Mouse (Mus musculus) forebrain, embryonic 16.5 days (tissue): ENCODE measurements at regions not wholly inside any gene's neighbourhood (a gene's known extent, or its start where the extent isn't known, plus 50 kb on each side); places are given as distances from the start of the nearest gene placed in this dataset.
A peak's percentile ranks its signal among the peaks of the same experiment; 100 is the strongest.
"Not testable (repeated sequence)": the region's sequence is repeated elsewhere in the genome, so short reads cannot be mapped to it uniquely, and the experiment has no call there.

Source experiments
- ATAC-seq: fragments of 200-750 bp; cut with Nextera tagmentation; 2 replicates; pipeline ENCODE4 v1.8.0; 2017; ENCODE audit warnings: mild to moderate bottlenecking, moderate library complexity
- H3K27ac ChIP-seq: fragments of 300-500 bp; sonication (generic); 2 replicates; pipeline ENCODE4 v1.5.1; 2014; ENCODE audit warnings: low read length, control low read depth
- H3K27me3 ChIP-seq: fragments of 300-500 bp; sonication (generic); replicated peaks from 2 replicates; pipeline ENCODE4 v1.6.1; 2014; ENCODE audit warnings: low read length; ENCODE audit not compliant: control insufficient read depth, insufficient read depth
- H3K36me3 ChIP-seq: fragments of 300-500 bp; sonication (generic); 2 replicates; pipeline ENCODE4 v1.6.1; 2014; ENCODE audit not compliant: control insufficient read depth, insufficient read depth
- H3K4me1 ChIP-seq: fragments of 300-500 bp; sonication (generic); replicated peaks from 2 replicates; pipeline ENCODE4 v1.6.1; 2014; ENCODE audit warnings: low read length; ENCODE audit not compliant: control insufficient read depth, insufficient read depth
- H3K4me2 ChIP-seq: fragments of 300-500 bp; sonication (generic); 2 replicates; pipeline ENCODE4 v1.6.1; 2014; ENCODE audit warnings: mild to moderate bottlenecking, low read length, control low read depth
- H3K4me3 ChIP-seq: fragments of 300-500 bp; sonication (generic); replicated peaks from 2 replicates; pipeline ENCODE4 v1.5.1; 2014; ENCODE audit warnings: mild to moderate bottlenecking, low read length, control low read depth
- H3K9ac ChIP-seq: fragments of 300-500 bp; sonication (generic); replicated peaks from 2 replicates; pipeline ENCODE4 v1.6.1; 2014; ENCODE audit warnings: low read depth, low read length, control low read depth
- H3K9me3 ChIP-seq: fragments of 300-500 bp; sonication (generic); 2 replicates; pipeline ENCODE4 v1.6.1; 2016; ENCODE audit warnings: low read length; ENCODE audit not compliant: control insufficient read depth
- WGBS: fragments of 180-500 bp; shearing (Covaris S2); extraction: QIAGEN DNeasy Blood & Tissue Kit; methylation state at CpG from one replicate; pipeline ENCODE4 v1.1.7; 2014; 5-methylcytosine and 5-hydroxymethylcytosine counted together

DNA sequence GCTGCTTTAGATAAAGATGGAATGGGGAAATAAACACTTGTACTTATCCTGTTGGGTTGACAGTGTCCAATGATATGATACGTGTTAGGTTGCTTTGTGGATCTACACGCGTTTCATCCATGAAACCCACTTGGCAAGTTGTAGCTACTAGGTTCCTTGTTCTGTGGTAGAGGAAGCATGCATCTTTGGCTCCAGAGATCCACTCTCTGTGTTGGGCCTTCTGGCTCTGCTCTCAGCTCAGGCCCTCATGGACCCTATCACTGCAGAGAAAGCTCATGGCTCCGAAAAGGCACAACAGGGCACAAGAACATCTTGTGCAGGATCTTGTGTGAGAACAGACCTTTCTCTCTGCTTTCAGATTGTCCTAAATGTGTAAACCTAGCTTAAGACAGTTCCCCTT is 122.3 kb downstream of the Enc1 start:
- ATAC-seq, result no peak
- H3K9me3 ChIP-seq, result no peaks in the 10 kb centered on the region
- WGBS, result 96% methylated on average over 4 of the region's 4 CpGs

DNA sequence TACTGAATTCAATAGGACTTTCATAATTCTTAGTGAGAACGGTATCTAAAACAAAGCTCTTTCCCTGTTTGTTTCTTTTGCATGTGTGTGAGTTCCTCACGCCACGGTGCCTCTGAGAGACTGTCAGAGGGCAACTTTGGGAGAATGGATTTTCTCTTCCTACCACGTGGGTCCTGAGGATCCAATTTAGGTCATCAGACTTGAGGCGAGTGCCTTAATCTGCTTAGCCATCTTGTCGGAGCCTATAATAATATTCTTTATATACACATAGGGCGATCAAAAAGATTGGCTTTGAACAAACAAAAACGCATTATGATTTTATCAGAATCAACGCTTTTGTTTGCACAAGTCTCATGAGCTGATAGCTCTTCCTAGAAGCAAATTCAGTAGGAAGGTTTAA is 119.6 kb downstream of the Enc1 start:
- H3K4me3 ChIP-seq, result no peak overlapping the region
- no peaks in the 10 kb centered on the region for H3K36me3 ChIP-seq
- WGBS, result 90% methylated on average over 9 of the region's 9 CpGs
- H3K4me1 ChIP-seq, result 0 out of 2 replicates have a peak, but pooled peaks cover 2% of the 10 kb centered on the region
- no peak for ATAC-seq
- H3K9me3 ChIP-seq, result no peaks in the 10 kb centered on the region
- no peak overlapping the region for H3K4me2 ChIP-seq
- H3K9ac ChIP-seq, result no peak overlapping the region
- no peaks in the 10 kb centered on the region for H3K27me3 ChIP-seq
- no peak overlapping the region for H3K27ac ChIP-seq

More for the DNA sequence above, 122.3 kb downstream of the Enc1 start:
- H3K4me2 ChIP-seq, result no peak overlapping the region
- H3K4me3 ChIP-seq, result no peak overlapping the region
- H3K9ac ChIP-seq, result no peak overlapping the region
- H3K27ac ChIP-seq, result no peak overlapping the region
- H3K27me3 ChIP-seq, result no peaks in the 10 kb centered on the region
- H3K4me1 ChIP-seq, result 0 out of 2 replicates have a peak, but pooled peaks cover 2% of the 10 kb centered on the region
- no peaks in the 10 kb centered on the region for H3K36me3 ChIP-seq

DNA sequence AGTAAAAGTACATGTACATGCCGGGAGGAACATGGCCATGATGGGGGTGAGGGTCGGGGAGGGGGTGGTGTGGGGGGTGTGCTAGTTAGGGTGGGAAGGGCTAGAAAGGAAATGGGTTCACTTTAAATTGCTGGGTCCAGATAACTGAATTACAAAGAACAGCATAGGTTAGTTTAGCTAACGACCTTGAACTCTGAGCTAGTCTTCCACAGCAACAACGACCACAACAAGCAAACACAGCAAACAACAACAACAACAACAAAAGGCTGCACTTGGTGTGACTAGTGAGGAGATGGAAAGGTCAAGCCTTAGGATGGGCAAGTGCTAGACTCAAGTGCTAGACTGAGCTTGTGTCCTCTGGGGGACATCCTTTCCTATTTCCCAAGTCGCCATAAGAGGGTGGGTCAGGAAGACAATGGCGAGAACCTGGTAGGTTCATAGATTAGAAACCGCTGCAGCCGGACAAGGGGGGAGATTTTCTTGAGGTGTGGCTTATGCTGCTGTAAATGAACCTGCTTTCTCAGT is 117.9 kb downstream of the Enc1 start:
- H3K9me3 ChIP-seq, result no peaks in the 10 kb centered on the region
- no peaks in the 10 kb centered on the region for H3K27me3 ChIP-seq
- no peak for ATAC-seq
- 0 out of 2 replicates have a peak, but pooled peaks cover 2% of the 10 kb centered on the region for H3K4me1 ChIP-seq
- H3K4me2 ChIP-seq, result no peak overlapping the region
- no peak overlapping the region for H3K9ac ChIP-seq
- no peak overlapping the region for H3K4me3 ChIP-seq
- H3K27ac ChIP-seq, result no peak overlapping the region
- no peaks in the 10 kb centered on the region for H3K36me3 ChIP-seq
- 91% methylated on average over 8 of the region's 8 CpGs for WGBS

DNA sequence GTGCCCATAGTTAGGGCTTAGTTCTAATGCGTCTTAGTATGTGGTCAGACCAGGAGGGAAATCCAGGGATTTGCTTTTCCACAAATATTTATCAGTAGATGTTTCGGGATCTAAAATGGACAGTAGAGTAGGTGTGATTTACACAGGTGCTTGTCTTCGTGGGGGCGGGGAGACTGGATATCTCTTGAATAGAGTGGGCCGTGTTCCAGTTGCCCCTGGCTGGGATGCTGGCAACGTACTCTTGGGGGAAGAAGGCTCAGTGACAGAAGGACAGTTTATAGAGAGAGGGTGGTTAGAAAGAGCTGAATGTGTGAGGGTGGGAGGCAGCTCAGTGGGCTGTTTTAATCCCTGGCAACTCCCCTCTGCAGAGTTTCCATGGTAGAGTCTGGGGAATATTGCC is 117.4 kb downstream of the Enc1 start:
- Histone ChIP-seq H3K9ac (no peak overlapping the region), H3K27ac (no peak overlapping the region), H3K36me3 (no peaks in the 10 kb centered on the region), H3K4me1 (0 out of 2 replicates have a peak, but pooled peaks cover 2% of the 10 kb centered on the region), H3K4me2 (no peak overlapping the region), H3K4me3 (no peak overlapping the region), H3K9me3 (no peaks in the 10 kb centered on the region), H3K27me3 (no peaks in the 10 kb centered on the region)
- no peak for ATAC-seq
- WGBS, result 72% methylated on average over 6 of the region's 6 CpGs

DNA sequence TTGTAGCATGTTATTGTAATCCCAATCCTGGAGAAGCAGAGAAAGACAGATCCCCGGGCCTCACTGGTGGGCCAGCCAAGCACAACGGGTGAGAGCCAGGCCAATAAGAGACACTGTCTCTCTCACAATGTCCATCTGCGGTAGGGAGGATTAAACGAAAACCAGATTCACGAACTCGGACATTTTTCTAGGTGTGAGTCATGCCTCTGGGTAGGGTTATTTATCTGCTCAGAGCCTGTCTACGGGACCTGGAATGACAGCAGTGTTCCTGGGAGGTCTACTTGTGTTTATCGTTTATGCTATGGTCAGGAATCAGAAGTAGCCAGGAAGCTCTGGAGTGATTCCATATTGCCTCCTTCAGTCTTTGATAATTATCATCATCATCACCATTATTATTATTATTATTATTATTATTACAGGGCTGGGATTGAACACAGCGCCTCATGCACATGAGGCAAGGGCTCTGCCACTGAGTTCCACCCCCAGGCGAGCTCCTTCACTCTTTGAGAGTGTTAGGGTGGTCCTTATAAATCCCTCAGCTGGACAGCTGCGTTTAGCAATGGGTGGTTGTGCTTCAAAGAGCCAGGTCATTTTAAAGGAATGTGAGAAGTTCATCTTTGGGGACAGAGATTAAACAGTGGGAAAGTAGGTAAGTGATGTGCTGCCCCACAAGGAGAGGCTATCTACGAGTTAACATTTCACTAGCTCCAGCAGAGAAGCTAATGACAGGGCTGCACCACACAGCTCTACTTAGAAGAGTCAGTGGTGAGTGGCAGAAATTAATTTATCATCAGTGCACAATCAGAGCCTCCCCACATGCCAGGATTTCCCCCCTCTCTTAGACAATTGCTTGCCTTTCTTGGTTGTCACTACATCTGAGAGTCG is 116.3 kb downstream of the Enc1 start:
- 77% methylated on average over 13 of the region's 13 CpGs for WGBS
- ATAC-seq, result no peak; the same call in 1 of the 2 replicates
- H3K4me3 ChIP-seq, result no peak overlapping the region
- no peaks in the 10 kb centered on the region for H3K9me3 ChIP-seq
- 0 out of 2 replicates have a peak, but pooled peaks cover 2% of the 10 kb centered on the region for H3K4me1 ChIP-seq
- no peaks in the 10 kb centered on the region for H3K36me3 ChIP-seq
- no peak overlapping the region for H3K4me2 ChIP-seq
- H3K27ac ChIP-seq, result no peak overlapping the region
- no peak overlapping the region for H3K9ac ChIP-seq
- H3K27me3 ChIP-seq, result no peaks in the 10 kb centered on the region

DNA sequence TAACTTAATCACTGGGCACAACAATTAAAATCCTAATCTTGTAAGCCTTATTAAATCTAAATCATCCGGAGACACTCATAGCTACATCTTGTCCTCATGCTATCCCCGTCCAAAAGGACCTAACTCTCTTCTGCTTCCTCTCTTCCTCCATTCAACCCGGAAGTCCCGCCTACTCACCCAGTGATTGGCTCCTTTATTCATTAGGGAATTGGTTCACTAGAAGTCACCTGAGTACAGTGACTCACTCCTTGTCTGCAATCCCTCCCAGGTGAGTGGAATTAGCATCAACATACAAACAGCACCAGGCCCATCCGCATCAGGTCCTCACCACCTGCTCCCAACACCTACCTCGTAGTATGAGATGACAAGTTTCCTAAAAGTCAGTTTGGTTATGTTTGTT is 114.5 kb downstream of the Enc1 start:
- not testable (repeated sequence) for H3K36me3 ChIP-seq, H3K4me2 ChIP-seq, ATAC-seq, H3K4me3 ChIP-seq, H3K9ac ChIP-seq, H3K4me1 ChIP-seq, H3K27me3 ChIP-seq, H3K27ac ChIP-seq, H3K9me3 ChIP-seq
- 95% methylated on average over 6 of the region's 6 CpGs for WGBS

DNA sequence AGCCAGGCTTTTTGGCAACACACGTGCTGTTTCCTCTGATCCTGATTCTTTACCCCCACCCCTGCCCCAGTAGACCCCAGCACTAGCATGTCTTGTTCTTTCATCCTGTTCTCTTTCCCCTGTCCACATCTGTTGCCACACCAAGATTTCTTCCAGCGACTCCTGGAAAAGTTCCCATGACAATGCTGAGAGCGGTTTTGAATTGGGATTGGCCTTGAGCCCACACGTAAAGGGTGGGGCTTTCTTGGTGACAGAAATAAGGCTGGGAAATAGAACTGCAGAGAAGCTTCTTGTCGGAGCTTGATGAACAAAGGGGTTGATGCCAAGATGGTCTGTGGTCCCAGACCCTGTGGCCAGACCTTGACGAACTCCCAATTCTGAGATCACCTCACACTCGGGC is 106.8 kb downstream of the Enc1 start:
- Histone ChIP-seq H3K4me2 (no peak overlapping the region), H3K4me3 (no peak overlapping the region), H3K4me1 (0 out of 2 replicates have a peak, but pooled peaks cover 2% of the 10 kb centered on the region), H3K9ac (no peak overlapping the region), H3K27ac (no peak overlapping the region), H3K9me3 (no peaks in the 10 kb centered on the region), H3K27me3 (no peaks in the 10 kb centered on the region), H3K36me3 (no peaks in the 10 kb centered on the region)
- 74% methylated on average over 7 of the region's 7 CpGs for WGBS
- no peak for ATAC-seq

DNA sequence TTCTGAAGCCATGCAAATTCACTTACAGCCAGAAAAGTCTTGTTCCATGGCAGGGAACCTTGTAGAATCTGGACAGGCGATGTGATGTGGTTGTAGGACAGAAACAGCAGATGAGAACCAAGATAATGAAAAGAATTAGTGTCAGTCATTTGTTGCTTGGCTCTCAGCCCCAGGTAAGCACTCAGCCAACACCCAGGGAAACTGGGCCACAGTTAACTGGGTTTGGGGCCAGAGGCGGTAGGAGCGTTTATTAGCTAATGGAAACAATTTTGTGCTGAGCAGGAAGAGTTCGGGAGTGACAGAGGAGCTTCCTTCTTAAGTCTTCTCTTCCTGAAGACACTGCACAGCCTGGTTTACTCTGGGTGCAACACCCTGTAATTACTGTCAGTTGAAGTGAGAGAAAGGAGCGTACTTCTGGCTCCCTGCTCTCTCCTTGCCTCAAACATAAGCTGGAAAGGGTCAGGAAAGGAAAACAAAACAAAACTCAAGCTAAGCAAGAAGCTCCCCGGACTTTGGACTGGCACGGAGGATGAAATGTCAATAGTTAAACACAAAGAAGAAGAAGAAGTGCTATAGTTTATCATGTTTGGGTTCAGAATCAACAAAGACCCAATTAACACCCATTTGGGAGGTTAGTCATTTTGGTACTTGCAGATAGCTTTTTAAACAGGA is 100.4 kb downstream of the Enc1 start:
- Histone ChIP-seq H3K36me3 (no peaks in the 10 kb centered on the region), H3K9ac (no peak overlapping the region), H3K27ac (no peak overlapping the region), H3K4me1 (peaks cover 18% of the 10 kb centered on the region), H3K27me3 (no peaks in the 10 kb centered on the region), H3K4me2 (no peak overlapping the region), H3K9me3 (no peaks in the 10 kb centered on the region), H3K4me3 (no peak overlapping the region)
- no peak for ATAC-seq
- 54% methylated on average over 7 of the region's 7 CpGs for WGBS

DNA sequence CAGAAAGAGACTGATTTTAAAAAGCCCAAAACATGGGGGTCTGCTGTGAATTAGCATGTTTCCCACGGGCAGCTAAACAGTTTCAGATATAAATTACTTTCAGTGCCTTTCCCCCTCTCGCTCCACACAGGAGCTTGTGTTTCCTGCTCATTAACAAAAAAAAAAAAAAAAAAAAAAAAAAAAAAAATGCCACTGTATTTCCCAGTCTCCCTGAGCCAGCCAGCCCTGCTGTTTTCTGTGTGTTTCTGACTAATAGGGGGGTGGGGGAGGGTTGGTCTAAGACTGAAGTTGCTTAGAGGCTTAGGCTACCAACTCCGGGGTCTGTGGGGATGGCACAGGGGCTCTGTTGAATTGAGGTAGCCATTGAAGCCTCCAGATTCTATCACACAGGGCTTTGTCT is 97.0 kb downstream of the Enc1 start:
- H3K27ac ChIP-seq, result no peak overlapping the region
- peak; percentile 77 for ATAC-seq

More for the DNA sequence above, 97.0 kb downstream of the Enc1 start:
- Histone ChIP-seq H3K9ac (no peak overlapping the region), H3K4me1 (peaks cover 18% of the 10 kb centered on the region), H3K4me3 (no peak overlapping the region), H3K9me3 (no peaks in the 10 kb centered on the region), H3K27me3 (no peaks in the 10 kb centered on the region), H3K4me2 (no peak overlapping the region), H3K36me3 (no peaks in the 10 kb centered on the region)
- WGBS, result 2% methylated on average over 3 of the region's 3 CpGs
